Mouse (Mus musculus): ENCODE measurements around the gene Zbtb7a.

- TF ChIP-seq POLR2AphosphoS5 (IDR thresholded peaks at IDR 0.05; ENCODE audit: insufficient replicate concordance, low read depth, low read length) (no peak), CTCF (IDR thresholded peaks at IDR 0.05; ENCODE audit: low read depth, low read length) (no peak), GATA1 (IDR thresholded peaks at IDR 0.05; ENCODE audit: borderline replicate concordance, low read length) (no peak), GATA2 (IDR thresholded peaks at IDR 0.05; ENCODE audit: borderline replicate concordance, low read depth, low read length) (no peak), TAL1 (conservative IDR thresholded peaks at IDR 0.05; ENCODE audit: low read depth, low read length) (no peak)
Measured at GRCm38 (mm10) chr10:81145307-81145706, 10.3 kb downstream of the Zbtb7a start.

Measured in G1E (cell line).